ENCODE assay signal across 16 mouse cellular contexts in genomic region chr10:68718375-68718774, GRCm38 (mm10).
"Had no signal": no experiment of that assay in that cellular context is flagged by ENCODE, and none has a peak within 500 bp of the region (broad histone marks: within the 10 kb centered on the region; RNA-seq: fewer than 3 reads in every experiment).

No protein-coding gene starts in this region.

- H3K27ac ChIP-seq: neural tube, embryonic 12.5 days; neural tube, embryonic 13.5 days; neural tube, embryonic 15.5 days; stomach, embryonic 15.5 days; stomach, postnatal 0 days had no signal

- H3K4me2 ChIP-seq: neural tube, embryonic 12.5 days; neural tube, embryonic 13.5 days; neural tube, embryonic 15.5 days; stomach, embryonic 15.5 days had no signal

- H3K36me3 ChIP-seq: neural tube, embryonic 12.5 days; neural tube, embryonic 13.5 days; neural tube, embryonic 15.5 days; stomach, embryonic 15.5 days had no signal

- DNase-seq: retina, postnatal 1 day; right cerebral cortex, adult 18-20 months; right cerebral cortex, postnatal 25 days; right cerebral cortex, postnatal 4 days; spleen, adult 18-20 months; thymus, adult 18-20 months; thymus, adult 2 months; thymus, postnatal 14 days; thymus, postnatal 25 days; thymus, postnatal 36 days; thymus, postnatal 4 days had no signal

- H3K27me3 ChIP-seq: neural tube, embryonic 12.5 days; neural tube, embryonic 15.5 days; stomach, embryonic 15.5 days had no signal

- H3K4me3 ChIP-seq: neural tube, embryonic 12.5 days; neural tube, embryonic 13.5 days; neural tube, embryonic 15.5 days; stomach, embryonic 15.5 days had no signal

- H3K9ac ChIP-seq: neural tube, embryonic 12.5 days; neural tube, embryonic 13.5 days; neural tube, embryonic 15.5 days; stomach, embryonic 15.5 days had no signal

- H3K9me3 ChIP-seq: neural tube, embryonic 12.5 days; neural tube, embryonic 13.5 days; neural tube, embryonic 15.5 days; stomach, embryonic 15.5 days had no signal
